Mouse (Mus musculus): ENCODE results near the gene Ficd. TPM values are rescaled to one million over a fixed set of nuclear protein-coding genes. Genes with fewer than 3 reads are reported as not detected.
A peak's percentile ranks its signal among the peaks of the same experiment; 100 is the strongest.

The Ficd gene
- polyA plus RNA-seq, 1 experiment from 2014 or later, result 6.3 TPM

DNA sequence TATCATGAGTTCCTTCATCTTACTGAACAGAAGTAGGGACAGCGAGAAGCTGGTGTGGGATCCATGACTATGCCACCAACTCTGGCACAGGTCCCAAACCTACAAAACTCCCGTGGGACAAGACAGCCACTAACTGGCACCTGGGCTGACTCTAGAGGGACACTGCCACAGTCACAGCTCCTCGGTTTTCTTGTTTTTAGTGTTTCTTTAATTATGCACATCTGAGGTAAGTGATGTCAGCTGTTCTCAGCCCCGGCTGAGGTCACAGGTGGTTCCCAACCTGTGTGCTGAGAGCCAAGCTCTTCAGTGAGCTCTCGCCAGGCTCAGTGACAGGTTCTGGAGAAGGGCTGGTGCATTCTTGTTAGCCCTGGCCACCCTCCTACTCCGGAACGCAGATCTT lies 28.8 kb downstream of the Ficd start:
- WGBS, result 90% methylated on average over 7 of the region's 7 CpGs
- Histone ChIP-seq H3K4me3 (ENCODE audit: low read depth, low read length) (no peak overlapping the region), H3K27me3 (ENCODE audit: control insufficient read depth, insufficient read depth, low read length) (no peaks in the 10 kb centered on the region), H3K4me2 (ENCODE audit: low read depth, low read length) (no peak overlapping the region), H3K9me3 (ENCODE audit: control insufficient read depth, low read length) (no peaks in the 10 kb centered on the region), H3K9ac (replicated peaks; ENCODE audit: low read depth, low read length) (no peak overlapping the region), H3K4me1 (ENCODE audit: control insufficient read depth, insufficient read depth, low read length) (no peaks in the 10 kb centered on the region), H3K27ac (ENCODE audit: low read depth, low read length) (no peak overlapping the region), H3K36me3 (ENCODE audit: control insufficient read depth, insufficient read depth, low read length) (peaks cover 24% of the 10 kb centered on the region)
- ATAC-seq (ENCODE audit: low read depth), result no peak

DNA sequence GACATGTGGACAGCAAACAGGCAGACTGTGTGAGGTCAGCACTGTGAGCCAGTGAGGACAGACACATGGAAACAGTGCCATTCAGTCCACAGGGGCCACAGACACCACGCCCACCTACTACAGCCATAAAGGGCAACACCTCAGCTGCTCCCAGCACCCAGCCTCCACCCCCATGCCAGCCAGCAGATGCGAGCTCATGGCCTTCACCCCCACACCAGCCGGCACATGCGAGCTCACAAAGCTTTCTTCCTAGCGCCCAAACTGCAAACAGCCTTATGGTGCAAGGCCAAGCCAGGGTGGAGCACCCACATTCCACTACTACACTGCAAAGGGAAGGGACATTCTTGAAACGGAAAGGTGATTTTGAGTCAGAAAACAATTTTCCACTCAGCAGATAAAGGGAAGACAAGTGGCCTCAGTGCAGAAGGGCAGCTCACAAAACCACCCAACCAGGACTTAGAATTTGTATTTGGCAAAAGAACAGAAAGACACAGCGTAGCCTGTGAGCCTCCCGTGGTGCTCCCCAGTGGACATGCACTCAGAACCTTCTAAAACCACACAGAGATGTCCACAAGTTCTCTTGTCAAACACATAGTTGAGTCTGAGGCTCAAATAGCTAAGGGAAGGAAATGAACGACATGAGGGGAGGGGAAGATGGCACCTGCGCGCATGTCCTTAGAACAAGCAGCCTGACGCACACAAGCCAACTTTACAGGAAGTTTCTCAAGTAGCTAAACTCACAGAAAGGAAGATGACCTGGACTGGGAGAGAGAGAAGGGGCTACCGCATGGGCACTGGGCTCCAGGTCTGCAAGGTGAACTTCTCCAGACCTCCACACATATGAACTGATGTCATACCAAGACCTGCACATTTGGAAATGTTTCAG lies 30.3 kb downstream of the Ficd start:
- Histone ChIP-seq H3K27me3 (ENCODE audit: control insufficient read depth, insufficient read depth, low read length) (no peaks in the 10 kb centered on the region), H3K9ac (replicated peaks; ENCODE audit: low read depth, low read length) (no peak overlapping the region), H3K4me3 (ENCODE audit: low read depth, low read length) (no peak overlapping the region), H3K27ac (ENCODE audit: low read depth, low read length) (no peak overlapping the region), H3K4me2 (ENCODE audit: low read depth, low read length) (no peak overlapping the region), H3K9me3 (ENCODE audit: control insufficient read depth, low read length) (no peaks in the 10 kb centered on the region), H3K36me3 (ENCODE audit: control insufficient read depth, insufficient read depth, low read length) (peaks cover 15% of the 10 kb centered on the region; the same call in 1 of the 2 replicates), H3K4me1 (ENCODE audit: control insufficient read depth, insufficient read depth, low read length) (peaks cover 12% of the 10 kb centered on the region; the same call in 1 of the 2 replicates)
- ATAC-seq (ENCODE audit: low read depth), result no peak
- 92% methylated on average over 13 of the region's 13 CpGs for WGBS

DNA sequence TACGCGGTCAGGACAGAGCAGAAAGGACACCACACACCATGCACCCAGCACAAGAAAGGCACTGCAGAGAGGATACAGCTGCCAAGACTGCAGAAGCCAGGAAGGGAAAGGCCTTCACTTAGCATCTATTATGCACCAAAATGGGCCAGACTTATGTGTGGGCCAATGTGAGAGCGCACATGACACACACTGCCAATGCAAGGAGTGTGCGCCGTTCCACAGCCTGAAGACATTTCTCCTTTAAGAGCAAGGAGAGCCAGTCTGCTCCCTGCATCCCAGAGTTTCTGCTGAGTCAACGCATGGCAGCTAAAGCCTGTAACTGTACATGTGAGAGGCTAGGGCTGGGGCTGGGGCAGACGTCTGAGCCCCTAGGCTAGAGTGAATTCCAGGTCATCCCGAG lies 33.2 kb downstream of the Ficd start:
- Histone ChIP-seq H3K4me2 (ENCODE audit: low read depth, low read length) (no peak overlapping the region), H3K36me3 (ENCODE audit: control insufficient read depth, insufficient read depth, low read length) (0 out of 2 replicates have a peak, but pooled peaks cover 3% of the 10 kb centered on the region), H3K27ac (ENCODE audit: low read depth, low read length) (no peak overlapping the region), H3K9me3 (ENCODE audit: control insufficient read depth, low read length) (no peaks in the 10 kb centered on the region), H3K4me3 (ENCODE audit: low read depth, low read length) (no peak overlapping the region), H3K27me3 (ENCODE audit: control insufficient read depth, insufficient read depth, low read length) (no peaks in the 10 kb centered on the region), H3K9ac (replicated peaks; ENCODE audit: low read depth, low read length) (no peak overlapping the region), H3K4me1 (ENCODE audit: control insufficient read depth, insufficient read depth, low read length) (peaks cover 20% of the 10 kb centered on the region; the same call in 1 of the 2 replicates)
- WGBS, result 91% methylated on average over 8 of the region's 8 CpGs
- ATAC-seq (ENCODE audit: low read depth), result no peak

DNA sequence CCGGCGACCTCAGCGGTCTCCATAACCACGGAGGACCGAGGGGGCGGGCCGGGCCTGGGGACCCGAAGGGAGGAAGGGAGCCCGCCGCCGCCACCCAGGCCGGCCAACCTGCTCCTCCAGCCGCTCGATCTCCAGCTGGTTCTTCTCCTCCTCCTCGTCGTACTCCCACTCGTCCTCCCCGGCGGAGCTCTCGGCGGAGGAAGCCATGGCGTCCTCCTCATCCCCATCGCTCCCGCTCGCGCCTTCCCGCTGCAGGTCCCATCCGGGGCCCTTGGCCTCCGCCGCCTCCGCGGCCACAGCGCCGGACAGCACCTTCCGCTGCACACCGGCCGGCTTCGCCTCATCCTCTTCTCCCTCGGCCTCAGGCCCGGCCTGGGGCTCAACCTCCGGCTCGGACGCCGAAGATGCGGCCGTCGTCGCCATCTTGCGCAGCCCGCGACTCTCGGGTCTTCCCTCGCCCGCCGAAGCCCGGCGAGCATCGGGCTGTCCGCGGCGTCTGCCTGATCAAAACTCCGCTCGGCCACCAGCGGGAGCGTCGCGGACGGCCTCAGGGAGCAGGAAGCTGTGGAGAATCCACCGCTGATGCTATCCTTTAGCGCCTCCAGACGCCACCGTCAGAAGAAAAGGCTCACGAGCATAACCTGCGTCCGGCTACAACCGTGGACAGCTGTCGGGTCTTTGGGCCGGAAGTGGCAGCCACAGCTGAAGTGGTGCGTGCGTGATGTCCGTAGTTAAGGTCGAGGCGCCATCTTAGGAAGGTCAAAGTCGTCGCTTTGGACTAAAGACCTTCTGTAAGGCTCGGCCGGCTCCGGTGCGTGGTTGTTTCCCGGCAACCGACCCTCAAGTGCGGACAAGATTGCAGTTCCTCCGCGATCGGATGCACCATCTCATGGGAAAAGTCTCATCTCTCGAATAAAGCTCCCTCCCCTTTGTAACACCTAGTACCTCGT lies 35.9 kb downstream of the Ficd start:
- Histone ChIP-seq H3K27ac (ENCODE audit: low read depth, low read length) (peak overlapping the region; percentile 99), H3K9me3 (ENCODE audit: control insufficient read depth, low read length) (no peaks in the 10 kb centered on the region), H3K9ac (replicated peaks; ENCODE audit: low read depth, low read length) (peak overlapping the region; percentile 93), H3K4me2 (ENCODE audit: low read depth, low read length) (peak overlapping the region; percentile 85), H3K27me3 (ENCODE audit: control insufficient read depth, insufficient read depth, low read length) (no peaks in the 10 kb centered on the region), H3K4me1 (ENCODE audit: control insufficient read depth, insufficient read depth, low read length) (peaks cover 22% of the 10 kb centered on the region; the same call in 1 of the 2 replicates), H3K4me3 (ENCODE audit: low read depth, low read length) (peak overlapping the region; percentile 98), H3K36me3 (ENCODE audit: control insufficient read depth, insufficient read depth, low read length) (peaks cover 15% of the 10 kb centered on the region)
- peak; percentile 84 for ATAC-seq (ENCODE audit: low read depth)
- under 1% methylated on average over 88 of the region's 97 CpGs for WGBS

DNA sequence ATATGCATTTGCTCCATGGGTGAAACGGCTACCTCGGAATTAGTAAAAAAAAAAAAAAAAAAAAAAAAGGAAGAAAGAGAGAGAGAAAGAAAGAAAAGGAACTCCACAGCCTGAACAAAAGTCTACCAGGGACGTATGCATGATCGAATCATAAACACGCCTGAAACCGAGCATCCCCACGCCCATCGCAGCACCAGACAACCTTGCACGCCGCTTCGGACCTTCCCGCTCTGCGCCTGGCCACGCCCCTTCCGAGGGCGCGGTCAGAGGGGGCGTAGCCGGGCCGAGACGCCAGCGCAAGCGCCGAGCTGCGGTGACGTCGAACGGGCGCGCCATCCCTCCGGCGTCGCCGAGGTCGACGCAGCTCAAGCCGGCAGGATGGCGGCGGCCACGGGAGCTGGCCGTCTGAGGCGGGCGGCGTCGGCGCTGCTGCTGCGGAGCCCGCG lies 36.9 kb downstream of the Ficd start, which contains the start of the genes Sart3 and Iscu:
Sart3 (minus strand) TSS at position 61 of the 446 bp plus-strand sequence.
Iscu (plus strand) TSS at position 299 of the 446 bp plus-strand sequence.
- no peaks in the 10 kb centered on the region for H3K27me3 ChIP-seq (ENCODE audit: control insufficient read depth, insufficient read depth, low read length)
- H3K27ac ChIP-seq (ENCODE audit: low read depth, low read length), result peak within 1 kb of the TSS; percentile 99
- peak within 1 kb of the TSS; percentile 98 for H3K4me3 ChIP-seq (ENCODE audit: low read depth, low read length)
- H3K9me3 ChIP-seq (ENCODE audit: control insufficient read depth, low read length), result no peaks in the 10 kb centered on the region
- H3K9ac ChIP-seq (replicated peaks; ENCODE audit: low read depth, low read length), result peak within 1 kb of the TSS; percentile 93
- H3K4me2 ChIP-seq (ENCODE audit: low read depth, low read length), result peak within 1 kb of the TSS; percentile 85
- ATAC-seq (ENCODE audit: low read depth), result peak; percentile 82
- H3K4me1 ChIP-seq (ENCODE audit: control insufficient read depth, insufficient read depth, low read length), result peaks cover 22% of the 10 kb centered on the region; the same call in 1 of the 2 replicates
- WGBS, result under 1% methylated on average over 48 of the region's 49 CpGs
- H3K36me3 ChIP-seq (ENCODE audit: control insufficient read depth, insufficient read depth, low read length), result peaks cover 21% of the 10 kb centered on the region

DNA sequence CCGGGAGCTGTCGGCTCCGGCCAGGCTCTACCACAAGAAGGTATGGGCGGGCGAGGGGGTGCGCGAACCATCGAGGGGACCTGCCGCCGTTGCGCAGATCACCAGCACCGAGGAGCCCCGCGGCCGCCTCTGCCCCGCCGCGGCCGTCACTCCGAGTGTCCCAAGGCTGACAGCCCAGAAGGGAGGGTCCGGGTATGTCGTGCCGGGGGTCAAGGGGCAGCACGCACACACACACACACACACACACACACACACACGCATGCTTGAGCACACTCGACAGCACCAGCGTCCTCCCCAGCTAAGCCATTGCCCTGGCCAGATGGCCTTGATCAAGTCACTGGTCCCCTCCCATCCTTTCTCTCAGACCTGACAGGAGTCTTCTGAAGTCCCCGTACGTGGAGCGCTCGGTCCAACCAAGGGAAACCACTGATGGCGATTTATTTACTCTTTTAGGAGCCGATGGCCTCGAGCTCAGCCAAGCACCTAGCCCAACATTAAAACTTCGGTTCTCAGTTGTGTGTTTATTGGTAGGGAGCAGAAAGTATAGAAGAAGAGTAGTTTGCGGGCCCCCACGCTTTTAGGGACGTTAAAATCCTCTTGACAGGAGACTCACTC lies 37.4 kb downstream of the Ficd start:
- WGBS, result 3% methylated on average over 28 of the region's 38 CpGs
- H3K9ac ChIP-seq (replicated peaks; ENCODE audit: low read depth, low read length), result peak overlapping the region; percentile 93

DNA sequence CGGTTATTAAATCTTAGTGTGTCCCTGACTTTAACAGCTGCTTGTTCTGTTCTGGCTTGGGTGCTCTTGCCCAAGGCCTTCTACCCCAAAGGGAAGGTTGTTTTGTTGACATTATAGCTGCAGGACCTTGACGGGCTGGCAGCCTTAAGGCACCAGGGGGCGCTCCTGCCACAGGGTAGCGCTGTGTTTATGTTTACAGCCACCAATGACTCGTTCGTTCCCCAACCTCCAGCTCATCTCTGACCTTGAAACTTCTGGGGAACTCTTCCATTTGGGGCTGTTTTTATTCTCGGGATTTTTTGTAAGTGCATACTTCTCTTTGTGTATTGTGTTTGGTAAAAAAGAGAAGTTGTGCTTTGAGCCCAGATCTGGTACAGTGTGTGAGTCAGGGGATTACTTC lies 38.1 kb downstream of the Ficd start:
- H3K9ac ChIP-seq (replicated peaks; ENCODE audit: low read depth, low read length), result no peak overlapping the region
- H3K9me3 ChIP-seq (ENCODE audit: control insufficient read depth, low read length), result no peaks in the 10 kb centered on the region
- H3K27ac ChIP-seq (ENCODE audit: low read depth, low read length), result no peak overlapping the region
- peak overlapping the region; percentile 98 for H3K4me3 ChIP-seq (ENCODE audit: low read depth, low read length)
- peaks cover 22% of the 10 kb centered on the region; the same call in 1 of the 2 replicates for H3K4me1 ChIP-seq (ENCODE audit: control insufficient read depth, insufficient read depth, low read length)
- peak overlapping the region; percentile 85 for H3K4me2 ChIP-seq (ENCODE audit: low read depth, low read length)
- no peak for ATAC-seq (ENCODE audit: low read depth)
- peaks cover 19% of the 10 kb centered on the region for H3K36me3 ChIP-seq (ENCODE audit: control insufficient read depth, insufficient read depth, low read length)
- no peaks in the 10 kb centered on the region for H3K27me3 ChIP-seq (ENCODE audit: control insufficient read depth, insufficient read depth, low read length)
- 2% methylated on average over 7 of the region's 7 CpGs for WGBS

More for the DNA sequence above, 37.4 kb downstream of the Ficd start:
- Histone ChIP-seq H3K27ac (ENCODE audit: low read depth, low read length) (peak overlapping the region; percentile 99), H3K4me3 (ENCODE audit: low read depth, low read length) (peak overlapping the region; percentile 98), H3K27me3 (ENCODE audit: control insufficient read depth, insufficient read depth, low read length) (no peaks in the 10 kb centered on the region), H3K36me3 (ENCODE audit: control insufficient read depth, insufficient read depth, low read length) (peaks cover 19% of the 10 kb centered on the region), H3K9me3 (ENCODE audit: control insufficient read depth, low read length) (no peaks in the 10 kb centered on the region), H3K4me2 (ENCODE audit: low read depth, low read length) (peak overlapping the region; percentile 85), H3K4me1 (ENCODE audit: control insufficient read depth, insufficient read depth, low read length) (peaks cover 22% of the 10 kb centered on the region; the same call in 1 of the 2 replicates)
- ATAC-seq (ENCODE audit: low read depth), result peak; percentile 16

DNA sequence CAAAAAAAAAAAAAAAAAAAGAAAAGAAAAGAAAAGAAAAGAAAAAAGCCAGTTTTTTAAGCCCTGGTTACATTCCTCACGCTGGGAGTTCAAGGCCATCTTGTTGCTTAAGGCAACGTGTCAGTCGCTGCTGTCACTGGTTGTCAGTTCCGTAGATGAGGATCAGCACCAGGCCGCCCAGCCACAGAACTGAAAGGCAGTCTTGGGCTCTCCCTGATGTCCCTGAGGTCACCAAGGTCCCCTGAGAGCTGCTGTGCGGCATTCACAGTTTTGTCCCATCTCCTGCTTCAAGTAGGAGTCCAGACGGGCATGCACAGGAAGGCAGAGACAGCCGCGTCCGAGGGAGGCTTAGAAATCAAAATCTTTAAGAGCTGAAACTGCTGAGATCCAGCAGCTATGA lies 40.0 kb downstream of the Ficd start:
- H3K27ac ChIP-seq (ENCODE audit: low read depth, low read length), result no peak overlapping the region
- ATAC-seq (ENCODE audit: low read depth), result no peak
- peaks cover 11% of the 10 kb centered on the region; the same call in 1 of the 2 replicates for H3K4me1 ChIP-seq (ENCODE audit: control insufficient read depth, insufficient read depth, low read length)
- no peak overlapping the region for H3K4me3 ChIP-seq (ENCODE audit: low read depth, low read length)
- H3K27me3 ChIP-seq (ENCODE audit: control insufficient read depth, insufficient read depth, low read length), result no peaks in the 10 kb centered on the region
- H3K9ac ChIP-seq (replicated peaks; ENCODE audit: low read depth, low read length), result no peak overlapping the region
- H3K4me2 ChIP-seq (ENCODE audit: low read depth, low read length), result no peak overlapping the region
- H3K36me3 ChIP-seq (ENCODE audit: control insufficient read depth, insufficient read depth, low read length), result peaks cover 19% of the 10 kb centered on the region
- 93% methylated on average over 10 of the region's 10 CpGs for WGBS
- H3K9me3 ChIP-seq (ENCODE audit: control insufficient read depth, low read length), result no peaks in the 10 kb centered on the region

Data from neural tube, embryonic 14.5 days (tissue).